Mouse (Mus musculus) E14TG2a.4 (cell line): ENCODE results near the gene Dnajc6.
A peak's percentile ranks its signal among the peaks of the same experiment; 100 is the strongest.

ENCODE experiments used
- H3K27me3 ChIP-seq: 2 replicates; pipeline ENCODE4 v1.6.1; 2014; ENCODE audit warnings: low read length, control low read depth; ENCODE audit not compliant: insufficient read depth
- H3K36me3 ChIP-seq: 2 replicates; pipeline ENCODE4 v1.6.1; 2014; ENCODE audit warnings: low read length, control low read depth; ENCODE audit not compliant: insufficient read depth
- H3K4me1 ChIP-seq: replicated peaks from 2 replicates; pipeline ENCODE4 v1.6.1; 2014; ENCODE audit warnings: low read depth, low read length, control low read depth
- H3K4me3 ChIP-seq: replicated peaks from 2 replicates; pipeline ENCODE4 v1.5.1; 2014; ENCODE audit warnings: mild to moderate bottlenecking, low read length
- H3K9me3 ChIP-seq: 2 replicates; pipeline ENCODE4 v1.6.1; 2014; ENCODE audit warnings: low read length, control low read depth
- CTCF ChIP-seq: conservative IDR thresholded peaks from 2 replicates; pipeline ENCODE4 v1.5.1; 2014; ENCODE audit warnings: low read length
- NANOG ChIP-seq: IDR thresholded peaks from 2 replicates; pipeline ENCODE4 v1.6.1; 2014; ENCODE audit warnings: borderline replicate concordance, low read length, mixed read lengths
- POU5F1 ChIP-seq: IDR thresholded peaks from 2 replicates; pipeline ENCODE4 v1.6.1; 2014; ENCODE audit warnings: low read length, borderline replicate concordance

Dnajc6 gene

DNA sequence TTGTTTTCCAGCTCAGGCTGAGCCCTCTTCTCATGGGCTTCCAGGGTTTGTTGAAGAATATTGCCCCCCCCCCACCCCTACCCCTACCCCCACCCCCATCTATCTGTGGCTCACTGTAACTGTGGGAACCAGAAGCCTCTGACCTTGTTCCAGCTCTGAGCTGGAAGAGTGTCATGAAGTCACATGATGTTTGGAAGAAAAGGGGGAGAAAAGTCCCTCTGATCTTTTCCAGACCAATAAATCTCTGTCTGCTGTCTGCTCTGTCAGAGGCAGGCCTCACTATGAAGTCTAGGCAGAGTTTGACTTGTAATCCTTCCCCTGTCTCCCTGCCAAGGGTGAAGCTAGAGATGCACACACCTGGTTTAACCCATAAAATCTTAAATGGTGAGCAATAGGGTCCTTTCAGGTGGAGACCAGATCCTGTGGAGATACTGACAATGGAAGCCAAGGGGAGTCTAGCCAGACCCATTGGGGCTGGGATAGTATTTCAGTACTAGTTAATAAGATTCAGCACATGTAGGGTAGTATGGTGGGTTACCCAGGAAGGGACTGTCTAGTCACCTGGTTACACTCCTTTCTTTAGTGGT is 2.7 kb upstream of the Dnajc6 start:
- TF ChIP-seq CTCF = no peak
- peak; percentile 74; the same call in 1 of the 2 replicates for TF ChIP-seq NANOG
- Histone ChIP-seq H3K4me3 (no peak overlapping the region), H3K27me3 (peaks cover 29% of the 10 kb centered on the region), H3K36me3 (no peaks in the 10 kb centered on the region), H3K4me1 (peaks cover 39% of the 10 kb centered on the region), H3K9me3 (peaks cover under 1% of the 10 kb centered on the region; the same call in 1 of the 2 replicates)

DNA sequence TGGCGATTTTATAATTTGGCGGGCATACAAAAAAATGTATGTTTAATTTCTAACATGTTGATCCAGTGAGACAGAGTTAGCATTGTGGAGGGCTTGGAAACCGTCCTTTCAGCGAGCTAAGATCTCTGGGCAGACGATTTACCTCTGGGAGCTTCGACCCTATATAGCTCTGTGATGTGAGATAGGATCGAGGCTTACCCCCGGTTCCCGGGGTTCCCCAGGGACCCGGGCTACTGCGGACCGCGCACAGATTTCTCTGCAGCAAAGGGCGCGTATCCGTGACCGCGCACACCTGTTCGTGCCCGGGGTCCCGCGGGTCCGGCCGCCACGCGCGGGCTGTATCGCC is 287 bp upstream of the Dnajc6 start:
- H3K9me3 ChIP-seq = no peaks in the 10 kb centered on the region
- peaks cover 39% of the 10 kb centered on the region for H3K4me1 ChIP-seq
- peaks cover 29% of the 10 kb centered on the region for H3K27me3 ChIP-seq
- H3K4me3 ChIP-seq = peak overlapping the region; percentile 86
- no peak for TF ChIP-seq CTCF
- no peak for TF ChIP-seq POU5F1
- TF ChIP-seq NANOG = no peak
- 0 out of 2 replicates have a peak, but pooled peaks cover 4% of the 10 kb centered on the region for H3K36me3 ChIP-seq

DNA sequence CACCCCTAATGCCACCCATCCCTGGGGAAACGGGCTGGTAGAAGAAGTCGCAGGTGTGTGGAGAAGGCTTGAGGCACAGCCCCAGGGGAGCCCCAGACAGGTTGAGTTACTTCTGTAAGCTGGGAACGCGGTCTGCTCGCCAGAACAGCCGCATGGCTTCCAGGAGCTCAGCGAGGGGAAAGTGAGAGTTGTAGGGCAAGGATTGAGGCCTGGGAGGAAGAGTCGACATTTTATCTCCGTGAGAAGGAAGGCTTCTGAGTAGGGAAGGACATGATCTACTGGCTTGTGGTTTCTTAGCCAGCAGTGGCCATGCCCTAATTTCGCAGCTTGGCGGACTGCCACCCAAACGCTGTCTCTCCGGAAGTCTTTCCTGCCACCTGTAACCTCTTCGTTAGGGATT is 888 bp downstream of the Dnajc6 start:
- H3K9me3 ChIP-seq = no peaks in the 10 kb centered on the region
- peaks cover 8% of the 10 kb centered on the region; the same call in 1 of the 2 replicates for H3K36me3 ChIP-seq
- H3K4me3 ChIP-seq = peak overlapping the region; percentile 86
- H3K27me3 ChIP-seq = peaks cover 33% of the 10 kb centered on the region
- peaks cover 39% of the 10 kb centered on the region for H3K4me1 ChIP-seq
- TF ChIP-seq NANOG = no peak

DNA sequence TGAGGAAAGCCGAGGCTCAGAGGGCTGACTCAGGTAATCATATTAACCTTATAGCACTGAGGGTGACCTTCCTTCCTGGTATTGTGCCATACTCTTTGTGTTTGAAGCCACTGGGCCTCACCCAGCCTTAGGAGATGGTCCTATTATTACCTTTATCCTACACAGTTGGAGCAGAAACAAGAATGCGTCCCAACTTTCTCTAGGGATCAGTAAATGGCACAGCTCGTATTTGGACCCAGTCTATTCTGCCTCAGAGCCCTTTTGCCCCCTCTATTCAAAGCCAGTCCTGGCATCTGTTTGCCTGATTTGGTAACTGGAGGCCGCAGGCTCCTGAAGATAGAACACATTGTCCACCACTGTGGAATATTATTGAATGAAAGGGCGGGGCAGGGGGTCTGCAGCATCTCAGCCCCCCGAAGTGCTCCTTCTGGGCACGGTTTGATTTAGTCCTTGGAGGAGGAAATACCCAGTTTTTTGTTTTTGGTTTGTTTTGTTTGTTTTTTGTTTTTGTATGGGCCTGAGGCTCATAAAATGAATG is 8.1 kb downstream of the Dnajc6 start:
- peaks cover 4% of the 10 kb centered on the region; the same call in 1 of the 2 replicates for H3K36me3 ChIP-seq
- no peak overlapping the region for H3K4me3 ChIP-seq
- no peak for TF ChIP-seq NANOG
- TF ChIP-seq POU5F1 = no peak
- no peak for TF ChIP-seq CTCF
- peaks cover 42% of the 10 kb centered on the region for H3K4me1 ChIP-seq
- no peaks in the 10 kb centered on the region for H3K9me3 ChIP-seq
- H3K27me3 ChIP-seq = 0 out of 2 replicates have a peak, but pooled peaks cover 3% of the 10 kb centered on the region

DNA sequence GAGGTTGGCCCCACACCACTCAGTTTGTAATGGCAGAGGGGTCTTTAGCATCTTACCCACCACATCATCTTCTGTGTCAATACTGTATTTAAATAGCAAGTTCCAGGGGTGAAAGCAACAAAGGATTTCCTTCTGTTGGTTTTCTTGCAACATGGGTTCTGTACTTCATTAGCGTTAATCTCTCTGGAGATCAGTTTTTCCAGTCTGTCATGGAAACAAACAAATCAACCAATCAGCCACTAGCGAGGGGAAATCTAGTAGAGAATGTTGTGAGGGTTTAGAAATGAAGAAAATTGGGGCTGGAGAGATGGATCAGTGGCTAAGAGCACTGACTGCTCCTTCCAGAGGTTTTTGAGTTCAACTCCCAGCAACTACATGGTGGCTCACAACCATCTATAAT is 9.5 kb downstream of the Dnajc6 start:
- TF ChIP-seq CTCF (no peak), NANOG (no peak), POU5F1 (no peak)
- peaks cover 4% of the 10 kb centered on the region; the same call in 1 of the 2 replicates for H3K36me3 ChIP-seq
- H3K4me1 ChIP-seq = peaks cover 53% of the 10 kb centered on the region
- H3K27me3 ChIP-seq = 0 out of 2 replicates have a peak, but pooled peaks cover 3% of the 10 kb centered on the region
- no peaks in the 10 kb centered on the region for H3K9me3 ChIP-seq
- H3K4me3 ChIP-seq = no peak overlapping the region

DNA sequence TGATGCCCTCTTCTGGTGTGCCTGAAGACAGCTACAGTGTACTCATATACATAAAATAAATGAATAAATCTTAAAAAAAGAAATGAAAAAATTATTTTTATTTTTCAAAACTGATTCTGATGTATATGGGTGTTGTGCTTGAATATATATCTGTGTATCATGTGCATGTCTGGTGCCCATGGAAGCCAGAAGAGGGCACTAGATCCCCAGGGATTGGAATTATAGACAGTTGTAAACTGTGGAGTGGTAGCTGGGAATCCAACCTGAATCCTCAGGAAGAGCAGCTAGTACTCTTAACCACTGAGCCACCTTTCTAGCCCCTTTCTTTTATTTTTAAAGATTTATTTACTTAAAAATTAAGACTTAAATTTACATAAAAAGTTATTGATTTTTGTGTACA is 9.9 kb downstream of the Dnajc6 start:
- H3K9me3 ChIP-seq = no peaks in the 10 kb centered on the region
- H3K27me3 ChIP-seq = 0 out of 2 replicates have a peak, but pooled peaks cover 2% of the 10 kb centered on the region
- H3K4me1 ChIP-seq = peaks cover 53% of the 10 kb centered on the region
- peaks cover 3% of the 10 kb centered on the region; the same call in 1 of the 2 replicates for H3K36me3 ChIP-seq
- TF ChIP-seq NANOG (no peak), POU5F1 (no peak), CTCF (peak; percentile 17; the same call in 1 of the 2 replicates)
- no peak overlapping the region for H3K4me3 ChIP-seq

DNA sequence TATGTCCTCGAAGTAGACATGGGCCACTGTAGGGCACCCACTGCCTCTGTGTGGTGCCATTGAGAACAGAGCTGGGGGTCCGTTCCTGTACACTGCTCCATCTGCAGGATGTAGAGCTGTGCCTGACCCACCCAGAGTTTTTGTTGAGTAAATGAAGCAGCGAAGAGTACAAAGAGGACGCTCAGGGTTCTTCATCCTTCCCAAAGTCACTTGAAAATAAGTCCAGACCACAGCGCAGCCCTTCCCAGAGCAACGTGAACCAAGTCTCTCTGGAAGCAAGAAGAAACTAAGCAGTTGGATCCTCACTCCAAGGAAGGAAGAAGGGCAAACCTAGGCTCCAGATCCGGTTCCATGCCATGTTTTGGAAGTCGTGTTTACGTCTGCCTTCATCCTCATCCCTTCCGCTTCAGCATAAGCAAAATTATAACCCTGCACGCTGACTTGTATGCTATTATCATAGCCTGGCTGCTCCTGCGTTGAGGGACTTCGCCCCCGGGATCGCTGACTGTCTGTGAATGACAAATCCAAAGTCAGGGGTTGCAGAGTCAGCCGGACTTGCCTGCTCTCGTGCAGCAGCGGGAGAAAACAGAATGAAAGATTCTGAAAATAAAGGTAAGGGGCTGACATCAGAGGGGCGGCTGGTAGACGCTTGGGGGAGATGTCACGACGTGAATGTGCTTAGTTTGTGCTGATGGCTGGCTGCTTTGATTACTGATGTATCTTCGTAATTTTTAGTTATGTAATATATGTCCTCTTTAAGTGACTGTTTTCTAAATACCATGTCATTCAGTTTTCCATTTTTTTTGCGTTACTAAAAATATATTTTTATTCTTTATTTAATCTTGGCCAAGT is 11.3 kb downstream of the Dnajc6 start:
- TF ChIP-seq POU5F1 = no peak
- TF ChIP-seq NANOG = peak; percentile 54; the same call in 1 of the 2 replicates
- Histone ChIP-seq H3K27me3 (no peaks in the 10 kb centered on the region), H3K9me3 (no peaks in the 10 kb centered on the region), H3K36me3 (no peaks in the 10 kb centered on the region), H3K4me3 (peak overlapping the region; percentile 82), H3K4me1 (peaks cover 53% of the 10 kb centered on the region)

DNA sequence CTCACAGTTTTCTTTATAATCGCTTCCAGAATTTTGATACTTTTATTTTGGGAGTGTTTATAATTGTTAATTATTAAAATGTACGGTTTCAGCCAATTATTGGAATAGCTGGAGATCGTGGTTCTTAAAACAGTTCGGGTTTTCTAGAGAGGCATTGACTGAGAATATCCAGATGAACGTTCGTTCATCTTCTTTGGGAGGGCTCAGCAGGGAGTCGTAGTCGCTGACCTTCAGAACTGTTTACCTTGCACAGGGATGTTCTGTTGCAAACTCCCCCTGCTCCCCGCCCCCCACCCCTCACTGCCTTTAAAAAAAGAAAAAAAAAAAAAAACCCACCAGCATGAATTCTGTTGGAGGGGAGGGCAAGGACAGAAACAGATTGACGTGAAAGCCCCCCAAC is 12.0 kb downstream of the Dnajc6 start:
- peak overlapping the region; percentile 82 for H3K4me3 ChIP-seq
- TF ChIP-seq NANOG (peak; percentile 43; the same call in 1 of the 2 replicates), CTCF (no peak)
- no peaks in the 10 kb centered on the region for H3K27me3 ChIP-seq
- no peaks in the 10 kb centered on the region for H3K9me3 ChIP-seq
- H3K36me3 ChIP-seq = no peaks in the 10 kb centered on the region
- H3K4me1 ChIP-seq = peaks cover 53% of the 10 kb centered on the region
